ENCODE assay signal across 27 mouse cellular contexts in genomic region chr15:3260309-3260708, GRCm38 (mm10). TPM values are rescaled to one million over a fixed set of nuclear protein-coding genes. Genes with fewer than 3 reads are reported as not detected.
DNase-seq lines count a peak whose midpoint lies in the region; ATAC-seq and TF ChIP-seq lines count a peak whose summit lies in the region.
"Had no signal": no experiment of that assay in that cellular context is flagged by ENCODE, and none has a peak within 500 bp of the region (broad histone marks: within the 10 kb centered on the region; RNA-seq: fewer than 3 reads in every experiment).

No protein-coding gene starts in this region.

- no peak overlapping the region for H3K27ac ChIP-seq in intestine, embryonic 16.5 days (ENCODE audit: low read length)
- no peak overlapping the region for H3K27ac ChIP-seq in intestine, embryonic 15.5 days
- H3K27ac ChIP-seq in lung, postnatal 0 days (ENCODE audit: low read length) = no peak overlapping the region
- no peak overlapping the region for H3K27ac ChIP-seq in forebrain, embryonic 11.5 days (ENCODE audit: low read depth, low read length)
- H3K27ac ChIP-seq: embryonic facial prominence, embryonic 12.5 days; embryonic facial prominence, embryonic 15.5 days; forebrain, embryonic 12.5 days; forebrain, embryonic 15.5 days; heart, adult 2 months; heart, embryonic 10.5 days; heart, embryonic 13.5 days; hindbrain, embryonic 12.5 days; hindbrain, embryonic 15.5 days had no signal

- 87% methylated on average over 4 of the region's 4 CpGs for WGBS in intestine, embryonic 16.5 days
- 88% methylated on average over 4 of the region's 4 CpGs for WGBS in intestine, embryonic 15.5 days
- WGBS in lung, postnatal 0 days = 65% methylated on average over 4 of the region's 4 CpGs
- WGBS in lung, adult 2 months = 60% methylated on average over 4 of the region's 4 CpGs
- WGBS in forebrain, embryonic 11.5 days = 92% methylated on average over 4 of the region's 4 CpGs

- no peaks in the 10 kb centered on the region for H3K9me3 ChIP-seq in intestine, embryonic 16.5 days (ENCODE audit: control insufficient read depth, low read length)
- no peaks in the 10 kb centered on the region for H3K9me3 ChIP-seq in intestine, embryonic 15.5 days
- no peaks in the 10 kb centered on the region for H3K9me3 ChIP-seq in lung, postnatal 0 days (ENCODE audit: low read length)
- no peaks in the 10 kb centered on the region for H3K9me3 ChIP-seq in forebrain, embryonic 11.5 days (ENCODE audit: control insufficient read depth, low read length)
- H3K9me3 ChIP-seq: embryonic facial prominence, embryonic 12.5 days; embryonic facial prominence, embryonic 15.5 days; forebrain, embryonic 12.5 days; forebrain, embryonic 15.5 days; G1E; heart, embryonic 10.5 days; heart, embryonic 13.5 days; hindbrain, embryonic 12.5 days; hindbrain, embryonic 15.5 days had no signal

- no peaks in the 10 kb centered on the region for H3K27me3 ChIP-seq in intestine, embryonic 16.5 days (replicated peaks; ENCODE audit: control insufficient read depth, insufficient read depth, low read length)
- H3K27me3 ChIP-seq in intestine, embryonic 15.5 days (replicated peaks) = no peaks in the 10 kb centered on the region
- no peaks in the 10 kb centered on the region for H3K27me3 ChIP-seq in lung, postnatal 0 days (replicated peaks; ENCODE audit: insufficient read depth, low read length)
- no peaks in the 10 kb centered on the region for H3K27me3 ChIP-seq in forebrain, embryonic 11.5 days (ENCODE audit: control insufficient read depth, insufficient read depth, low read length)
- H3K27me3 ChIP-seq: CH12.LX; embryonic facial prominence, embryonic 12.5 days; embryonic facial prominence, embryonic 15.5 days; forebrain, embryonic 12.5 days; forebrain, embryonic 15.5 days; heart, embryonic 13.5 days; hindbrain, embryonic 12.5 days; hindbrain, embryonic 15.5 days; Patski had no signal

- H3K4me3 ChIP-seq in intestine, embryonic 16.5 days (ENCODE audit: low read length) = no peak overlapping the region
- H3K4me3 ChIP-seq in intestine, embryonic 15.5 days (replicated peaks) = no peak overlapping the region
- no peak overlapping the region for H3K4me3 ChIP-seq in lung, postnatal 0 days (ENCODE audit: low read depth, low read length)
- no peak overlapping the region for H3K4me3 ChIP-seq in lung, adult 2 months (replicated peaks; ENCODE audit: extremely low read depth, low read depth, low read length)
- H3K4me3 ChIP-seq in forebrain, embryonic 11.5 days (ENCODE audit: low read depth, low read length) = no peak overlapping the region
- H3K4me3 ChIP-seq: embryonic facial prominence, embryonic 12.5 days; embryonic facial prominence, embryonic 15.5 days; forebrain, embryonic 12.5 days; forebrain, embryonic 15.5 days; heart, adult 2 months; heart, embryonic 10.5 days; heart, embryonic 13.5 days; hindbrain, embryonic 12.5 days; hindbrain, embryonic 15.5 days had no signal

- H3K4me2 ChIP-seq in intestine, embryonic 16.5 days (ENCODE audit: low read depth, low read length) = no peak overlapping the region
- H3K4me2 ChIP-seq in intestine, embryonic 15.5 days (replicated peaks) = no peak overlapping the region
- H3K4me2 ChIP-seq in lung, postnatal 0 days (replicated peaks; ENCODE audit: low read depth, low read length) = no peak overlapping the region
- no peak overlapping the region for H3K4me2 ChIP-seq in forebrain, embryonic 11.5 days (ENCODE audit: low read depth, low read length, severe bottlenecking)
- H3K4me2 ChIP-seq: embryonic facial prominence, embryonic 12.5 days; embryonic facial prominence, embryonic 15.5 days; forebrain, embryonic 12.5 days; forebrain, embryonic 15.5 days; heart, embryonic 13.5 days; hindbrain, embryonic 12.5 days; hindbrain, embryonic 15.5 days had no signal

- TF ChIP-seq POLR2A in lung, adult 2 months (IDR thresholded peaks at IDR 0.05; ENCODE audit: borderline replicate concordance, extremely low read depth, low read depth, low read length) = no peak

- ATAC-seq in intestine, embryonic 16.5 days = 0 out of 2 replicates have a peak, but pooled peaks have one; percentile 24
- no peak for ATAC-seq in intestine, embryonic 15.5 days
- ATAC-seq in lung, postnatal 0 days = peak; percentile 35; the same call in 1 of the 2 replicates
- ATAC-seq in forebrain, embryonic 11.5 days (replicated peaks; ENCODE audit: low FRiP score) = no peak
- ATAC-seq: forebrain, embryonic 15.5 days had no signal

- no peaks in the 10 kb centered on the region for H3K4me1 ChIP-seq in intestine, embryonic 16.5 days (ENCODE audit: control insufficient read depth, insufficient read depth, low read length)
- H3K4me1 ChIP-seq in intestine, embryonic 15.5 days (replicated peaks) = no peaks in the 10 kb centered on the region
- H3K4me1 ChIP-seq in lung, postnatal 0 days (ENCODE audit: insufficient read depth, low read depth, low read length) = no peaks in the 10 kb centered on the region
- H3K4me1 ChIP-seq in lung, adult 2 months (ENCODE audit: control insufficient read depth, insufficient read depth, low read length) = no peaks in the 10 kb centered on the region
- no peaks in the 10 kb centered on the region for H3K4me1 ChIP-seq in forebrain, embryonic 11.5 days (replicated peaks; ENCODE audit: control insufficient read depth, insufficient read depth, low read length)
- H3K4me1 ChIP-seq: embryonic facial prominence, embryonic 12.5 days; embryonic facial prominence, embryonic 15.5 days; forebrain, embryonic 12.5 days; forebrain, embryonic 15.5 days; heart, embryonic 13.5 days; hindbrain, embryonic 12.5 days; hindbrain, embryonic 15.5 days had no signal

- DNase-seq in lung, postnatal 0 days (ENCODE audit: low spot score) = peak; percentile 18
- no peak for DNase-seq in lung, adult 2 months
- DNase-seq in adipocyte (ENCODE audit: low spot score) = peak; percentile 70
- DNase-seq in skeletal muscle tissue, adult 2 months (ENCODE audit: low read depth, low spot score) = peak; percentile 55
- DNase-seq in forebrain, embryonic 11.5 days (ENCODE audit: low spot score) = no peak
- DNase-seq: adrenal gland, adult 2 months; adrenal gland, postnatal 14 days; B cell, adult 2 months; cerebellum, adult 11 months; cerebellum, adult 2 months; cerebellum, adult 9-11 months; cerebellum, postnatal 25 days; gastrocnemius, postnatal 25 days; heart, adult 2 months had no signal

- no peak for TF ChIP-seq CTCF in lung, postnatal 0 days (IDR thresholded peaks at IDR 0.05)
- no peak for TF ChIP-seq CTCF in lung, adult 2 months (IDR thresholded peaks at IDR 0.05; ENCODE audit: insufficient read depth, low read length)

- H3K36me3 ChIP-seq in intestine, embryonic 16.5 days (ENCODE audit: control insufficient read depth, insufficient read depth, low read length) = no peaks in the 10 kb centered on the region
- no peaks in the 10 kb centered on the region for H3K36me3 ChIP-seq in intestine, embryonic 15.5 days
- H3K36me3 ChIP-seq in lung, postnatal 0 days (ENCODE audit: insufficient read depth, low read length) = no peaks in the 10 kb centered on the region
- H3K36me3 ChIP-seq in forebrain, embryonic 11.5 days (ENCODE audit: control insufficient read depth, insufficient read depth, low read length) = no peaks in the 10 kb centered on the region
- H3K36me3 ChIP-seq: embryonic facial prominence, embryonic 12.5 days; embryonic facial prominence, embryonic 15.5 days; forebrain, embryonic 12.5 days; forebrain, embryonic 15.5 days; G1E; heart, embryonic 10.5 days; heart, embryonic 13.5 days; hindbrain, embryonic 12.5 days; hindbrain, embryonic 15.5 days had no signal

- peak; percentile 46 for TF ChIP-seq EP300 in lung, postnatal 0 days (IDR thresholded peaks at IDR 0.05)

- H3K9ac ChIP-seq in intestine, embryonic 16.5 days (ENCODE audit: low read depth, low read length) = no peak overlapping the region
- H3K9ac ChIP-seq in intestine, embryonic 15.5 days = no peak overlapping the region
- H3K9ac ChIP-seq in lung, postnatal 0 days (replicated peaks; ENCODE audit: low read depth) = no peak overlapping the region
- no peak overlapping the region for H3K9ac ChIP-seq in forebrain, embryonic 11.5 days (ENCODE audit: low read length)
- H3K9ac ChIP-seq: embryonic facial prominence, embryonic 12.5 days; embryonic facial prominence, embryonic 15.5 days; forebrain, embryonic 12.5 days; forebrain, embryonic 15.5 days; heart, embryonic 13.5 days; hindbrain, embryonic 12.5 days; hindbrain, embryonic 15.5 days had no signal

RNA-seq across cellular contexts. Expression of gene Selenop, which starts 8.0 kb away (rescaled TPM):
- 512 and 640 TPM in 2 replicates for polyA plus RNA-seq in intestine, embryonic 16.5 days (2015; fragmentation: Nextera tagmentation; extraction: Ambion mirVana)
- 338 and 379 TPM in 2 replicates for polyA plus RNA-seq in intestine, embryonic 15.5 days (2015; fragmentation: Nextera tagmentation; extraction: Ambion mirVana)
- polyA plus RNA-seq in lung, postnatal 0 days (2015; fragmentation: Nextera tagmentation; extraction: Ambion mirVana) = 404 and 424 TPM in 2 replicates
- 308 and 329 TPM in 2 replicates for polyA plus RNA-seq in lung, adult 2 months (2012; rRNA removed)
- 51.1 and 53.1 TPM in 2 replicates for polyA plus RNA-seq in forebrain, embryonic 11.5 days (2014; fragmentation: Nextera tagmentation; extraction: Ambion mirVana)
- polyA plus RNA-seq: G1E had no signal

RNA-seq across cellular contexts. Expression of gene Ccdc152, which starts 43.0 kb away (rescaled TPM):
- polyA plus RNA-seq in intestine, embryonic 16.5 days (2015; fragmentation: Nextera tagmentation; extraction: Ambion mirVana) = 0.24 and 0.58 TPM in 2 replicates
- polyA plus RNA-seq in intestine, embryonic 15.5 days (2015; fragmentation: Nextera tagmentation; extraction: Ambion mirVana) = 0.30 and 0.91 TPM in 2 replicates
- 1.7 and 2.2 TPM in 2 replicates for polyA plus RNA-seq in lung, postnatal 0 days (2015; fragmentation: Nextera tagmentation; extraction: Ambion mirVana)
- polyA plus RNA-seq in lung, adult 2 months (2012; rRNA removed) = 0.66 and 0.98 TPM in 2 replicates
- polyA plus RNA-seq in forebrain, embryonic 11.5 days (2014; fragmentation: Nextera tagmentation; extraction: Ambion mirVana) = not detected in 2 replicates
- polyA plus RNA-seq: adrenal gland, adult 2 months; embryonic facial prominence, embryonic 12.5 days; embryonic facial prominence, embryonic 15.5 days; forebrain, embryonic 15.5 days; G1E; heart, embryonic 10.5 days; hindbrain, embryonic 12.5 days; hindbrain, embryonic 15.5 days had no signal

Comparison
In these comparisons a context has a peak if more than half of its experiments do, and no peak if none do; other contexts are left out.
1. ATAC-seq: peak in intestine, embryonic 16.5 days (single experiment) and lung, postnatal 0 days (single experiment); none in intestine, embryonic 15.5 days (single experiment) and forebrain, embryonic 11.5 days (single experiment).
2. DNase-seq: peak in lung, postnatal 0 days (single experiment), adipocyte (single experiment) and skeletal muscle tissue, adult 2 months (single experiment); none in lung, adult 2 months (single experiment) and forebrain, embryonic 11.5 days (single experiment).